Mouse (Mus musculus) splenic B cell, adult 2 months (primary cell): Measurements from ENCODE around the gene Gm14597.

Experiments used
- DNase-seq: peaks from one replicate; pipeline ENCODE4 v3.0.0-alpha.2; 2011; ENCODE audit warnings: low read depth, low spot score
- H3K27me3 ChIP-seq: 2 replicates; pipeline ENCODE4 v1.6.1; 2012; ENCODE audit warnings: mild to moderate bottlenecking, low read length, moderate library complexity, mixed read lengths; ENCODE audit not compliant: control insufficient read depth, poor library complexity, insufficient read depth, severe bottlenecking
- H3K36me3 ChIP-seq: 2 replicates; pipeline ENCODE4 v1.6.1; 2012; ENCODE audit warnings: mild to moderate bottlenecking, low read length, moderate library complexity, mixed read lengths; ENCODE audit not compliant: control insufficient read depth, poor library complexity, insufficient read depth, severe bottlenecking

Gene Gm14597

DNA sequence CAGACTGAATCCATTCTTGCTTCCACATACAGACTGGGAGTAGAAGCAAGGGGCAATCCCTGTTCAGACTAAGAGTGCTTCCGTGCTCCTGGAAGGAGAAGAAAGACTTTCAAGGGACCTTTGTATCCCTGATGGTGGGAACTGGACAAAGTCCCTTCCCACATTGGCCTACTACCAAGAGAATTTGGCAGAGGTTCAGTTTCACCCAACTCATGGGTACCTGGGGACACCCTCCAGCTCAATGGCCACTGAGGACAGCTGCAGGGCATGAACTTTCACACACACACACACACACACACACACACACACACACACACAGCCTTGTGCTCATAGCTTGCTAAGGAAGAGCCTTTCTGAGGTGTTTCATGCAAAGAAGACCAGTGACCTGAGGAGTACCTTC is 29.5 kb downstream of the Gm14597 start:
- H3K27me3 ChIP-seq: no peaks in the 10 kb centered on the region
- DNase-seq: no peak

More for the DNA sequence above, 29.5 kb downstream of the Gm14597 start:
- no peaks in the 10 kb centered on the region for H3K36me3 ChIP-seq
